Mouse (Mus musculus): Measurements from ENCODE around the gene Krt1.

Krt1 gene

GRCm38 (mm10) chr15:101803052-101803822 lies 47.4 kb downstream of the Krt1 start:
- DNase-seq (ENCODE audit: low spot score), result no peak

GRCm38 (mm10) chr15:101802296-101802835 lies 48.2 kb downstream of the Krt1 start, which contains the start of gene Krt73:
Krt73 (minus strand) TSS chr15:101802346.
- no peak for DNase-seq (ENCODE audit: low spot score)

Data from yolk sac, embryonic 10.5 days (tissue).